Mouse (Mus musculus): ENCODE results near the gene Ntn4. TPM values are rescaled to one million over a fixed set of nuclear protein-coding genes. Genes with fewer than 3 reads are reported as not detected.

Ntn4 gene
- total and polyA plus RNA-seq, 3 experiments: not detected

DNA sequence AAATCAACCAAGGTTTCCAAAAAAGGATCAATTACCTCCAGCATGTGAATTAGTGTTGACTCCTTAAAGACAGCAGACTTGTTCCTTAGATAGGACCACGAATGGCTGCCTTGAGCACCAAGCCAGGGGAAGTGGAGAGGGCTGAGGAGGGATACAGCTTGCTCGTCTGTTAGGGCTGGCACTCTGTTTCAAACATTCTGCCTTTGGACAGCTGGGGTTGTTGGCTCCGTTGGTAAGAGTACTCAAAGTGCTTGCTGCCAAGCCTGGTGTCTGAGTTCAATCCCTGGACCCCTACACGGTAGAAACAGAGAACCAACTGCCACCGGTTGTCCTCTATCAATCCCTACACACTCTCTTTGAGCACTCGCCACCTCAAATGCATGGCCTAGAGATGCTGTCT, 90.0 kb downstream of the Ntn4 start:
- dilution Hi-C loops (cut with MboI; ENCODE audit: extremely low pct_ligation_motif_present, extremely low pct_unique_long_range_greater_than_20kb, low sequenced_read_pairs) (no loop called here), in situ Hi-C loops (cut with MboI; ENCODE audit: low pct_ligation_motif_present, low pct_unique_long_range_greater_than_20kb, low sequenced_read_pairs) (no loop called here)
- no peak for DNase-seq (ENCODE audit: extremely low read depth)
- Histone ChIP-seq H3K27me3 (replicated peaks) (no peaks in the 10 kb centered on the region), H3K79me2 (replicated peaks; ENCODE audit: control insufficient read depth, extremely low read depth, insufficient read depth, poor library complexity, severe bottlenecking) (no peaks in the 10 kb centered on the region), H3K4me1 (ENCODE audit: control insufficient read depth in 1 of 2, insufficient read depth in 2 of 2) (peaks cover 0 to 5% of the 10 kb centered on the region in 2 experiments; a peak in 1 of 4 replicates), H3K36me3 (replicated peaks in 1 of 2; ENCODE audit: control insufficient read depth in 1 of 2, insufficient read depth in 1 of 2, low read length in 1 of 2) (no peaks in the 10 kb centered on the region), H3K4me2 (ENCODE audit: insufficient read depth, low read depth, poor library complexity, severe bottlenecking) (no peak overlapping the region), H3K9ac (ENCODE audit: insufficient read depth, low read depth) (no peak overlapping the region), H3K4me3 (replicated peaks in 1 of 3; ENCODE audit: low read depth in 2 of 3, low read length in 2 of 3, poor library complexity in 1 of 3) (no peak overlapping the region), H3K9me3 (replicated peaks; ENCODE audit: low read length) (no peaks in the 10 kb centered on the region), H3K27ac (ENCODE audit: insufficient read depth, low read depth) (no peak overlapping the region)
- TF ChIP-seq RCOR1 (conservative IDR thresholded peaks at IDR 0.05; ENCODE audit: low read depth, low read length) (no peak), CTCF (conservative IDR thresholded peaks at IDR 0.05 in 1 of 2, IDR thresholded peaks at IDR 0.05 in 1 of 2; ENCODE audit: low read depth in 2 of 2, low read length in 2 of 2) (no peak), TBP (conservative IDR thresholded peaks at IDR 0.05; ENCODE audit: low read depth, low read length) (no peak), MYC (IDR thresholded peaks at IDR 0.05; ENCODE audit: low read depth, low read length) (no peak), IRF4 (IDR thresholded peaks at IDR 0.05; ENCODE audit: low read depth, low read length) (no peak), POLR2A (IDR thresholded peaks at IDR 0.05; ENCODE audit: low read depth, low read length) (no peak), ZC3H11A (IDR thresholded peaks at IDR 0.05; ENCODE audit: low read depth, low read length) (no peak), JUND (conservative IDR thresholded peaks at IDR 0.05; ENCODE audit: low read depth, low read length) (no peak)

DNA sequence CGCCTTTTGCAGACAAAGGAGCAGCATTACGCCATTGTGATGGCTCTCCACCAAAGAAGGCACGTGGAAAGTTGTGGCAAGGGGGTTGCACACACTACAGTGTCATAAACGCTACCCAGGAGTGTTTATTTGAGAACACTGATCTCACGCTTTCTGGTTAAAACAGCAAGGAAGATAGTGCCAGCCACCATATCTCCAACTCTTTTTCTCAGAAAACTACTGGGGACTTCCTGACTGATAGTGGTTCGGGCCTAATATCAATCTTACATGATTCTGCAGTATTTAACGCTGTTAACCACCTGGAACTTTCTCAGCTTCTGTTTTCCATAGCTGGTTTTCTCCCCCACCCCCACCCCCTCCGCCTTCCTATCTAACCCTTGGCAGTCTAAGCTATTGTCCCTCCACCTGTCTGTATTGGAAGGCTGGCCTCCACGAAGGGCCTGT, 90.8 kb downstream of the Ntn4 start:
- dilution Hi-C loops (cut with MboI; ENCODE audit: extremely low pct_ligation_motif_present, extremely low pct_unique_long_range_greater_than_20kb, low sequenced_read_pairs): no loop called here

GRCm38 (mm10) chr10:93736114-93736645, 95.7 kb downstream of the Ntn4 start:
- H3K4me3 ChIP-seq (replicated peaks in 1 of 3; ENCODE audit: low read depth in 2 of 3, low read length in 2 of 3, poor library complexity in 1 of 3): no peak overlapping the region
- H3K27ac ChIP-seq (ENCODE audit: insufficient read depth, low read depth): no peak overlapping the region
- no peak overlapping the region for H3K4me2 ChIP-seq (ENCODE audit: insufficient read depth, low read depth, poor library complexity, severe bottlenecking)
- H3K9me3 ChIP-seq (replicated peaks; ENCODE audit: low read length): no peaks in the 10 kb centered on the region
- H3K4me1 ChIP-seq (ENCODE audit: control insufficient read depth in 1 of 2, insufficient read depth in 2 of 2): peaks cover 0 to 5% of the 10 kb centered on the region in 2 experiments; a peak in 1 of 4 replicates
- in situ Hi-C loops (cut with MboI; ENCODE audit: low pct_ligation_motif_present, low pct_unique_long_range_greater_than_20kb, low sequenced_read_pairs): no loop called here
- H3K36me3 ChIP-seq (replicated peaks in 1 of 2; ENCODE audit: control insufficient read depth in 1 of 2, insufficient read depth in 1 of 2, low read length in 1 of 2): no peaks in the 10 kb centered on the region
- H3K9ac ChIP-seq (ENCODE audit: insufficient read depth, low read depth): no peak overlapping the region
- no peak for DNase-seq (ENCODE audit: extremely low read depth)
- dilution Hi-C loops (cut with MboI; ENCODE audit: extremely low pct_ligation_motif_present, extremely low pct_unique_long_range_greater_than_20kb, low sequenced_read_pairs): no loop called here
- TF ChIP-seq UBTF (IDR thresholded peaks at IDR 0.05; ENCODE audit: low read depth, low read length): no peak
- TF ChIP-seq TCF12 (IDR thresholded peaks at IDR 0.05; ENCODE audit: low read depth, low read length): no peak
- no peak for TF ChIP-seq CHD2 (IDR thresholded peaks at IDR 0.05; ENCODE audit: low read length)
- TF ChIP-seq IRF4 (IDR thresholded peaks at IDR 0.05; ENCODE audit: low read depth, low read length): no peak
- no peak for TF ChIP-seq SIN3A (IDR thresholded peaks at IDR 0.05; ENCODE audit: low read length)
- no peak for TF ChIP-seq ZKSCAN1 (IDR thresholded peaks at IDR 0.05; ENCODE audit: borderline replicate concordance, low read depth, low read length)
- TF ChIP-seq E2F4 (IDR thresholded peaks at IDR 0.05; ENCODE audit: insufficient replicate concordance, low read depth, low read length): no peak
- TF ChIP-seq MAFK (IDR thresholded peaks at IDR 0.05; ENCODE audit: insufficient replicate concordance, low read length): no peak
- TF ChIP-seq ETS1 (conservative IDR thresholded peaks at IDR 0.05; ENCODE audit: low read depth, low read length): no peak
- TF ChIP-seq JUND (conservative IDR thresholded peaks at IDR 0.05; ENCODE audit: low read depth, low read length): no peak
- TF ChIP-seq NELFE (IDR thresholded peaks at IDR 0.05; ENCODE audit: low read depth, low read length): no peak
- TF ChIP-seq USF1 (IDR thresholded peaks at IDR 0.05; ENCODE audit: low read depth, low read length): no peak
- no peak for TF ChIP-seq MYC (IDR thresholded peaks at IDR 0.05; ENCODE audit: low read depth, low read length)
- TF ChIP-seq ZMIZ1 (IDR thresholded peaks at IDR 0.05; ENCODE audit: low read depth, low read length): no peak
- TF ChIP-seq USF2 (conservative IDR thresholded peaks at IDR 0.05; ENCODE audit: low read depth, low read length): no peak
- no peak for TF ChIP-seq POLR2A (IDR thresholded peaks at IDR 0.05; ENCODE audit: low read depth, low read length)
- no peak for TF ChIP-seq MEF2A (IDR thresholded peaks at IDR 0.05; ENCODE audit: borderline replicate concordance, low read depth, low read length)
- no peak for TF ChIP-seq ZC3H11A (IDR thresholded peaks at IDR 0.05; ENCODE audit: low read depth, low read length)
- TF ChIP-seq KAT2A (IDR thresholded peaks at IDR 0.05; ENCODE audit: insufficient replicate concordance, low read length): no peak
- no peak for TF ChIP-seq MAX (IDR thresholded peaks at IDR 0.05; ENCODE audit: low read length)
- no peaks in the 10 kb centered on the region for H3K79me2 ChIP-seq (replicated peaks; ENCODE audit: control insufficient read depth, extremely low read depth, insufficient read depth, poor library complexity, severe bottlenecking)
- H3K27me3 ChIP-seq (replicated peaks): no peaks in the 10 kb centered on the region

More for the DNA sequence above, 90.8 kb downstream of the Ntn4 start:
- Histone ChIP-seq H3K36me3 (replicated peaks in 1 of 2; ENCODE audit: control insufficient read depth in 1 of 2, insufficient read depth in 1 of 2, low read length in 1 of 2) (no peaks in the 10 kb centered on the region), H3K79me2 (replicated peaks; ENCODE audit: control insufficient read depth, extremely low read depth, insufficient read depth, poor library complexity, severe bottlenecking) (no peaks in the 10 kb centered on the region), H3K9me3 (replicated peaks; ENCODE audit: low read length) (no peaks in the 10 kb centered on the region), H3K9ac (ENCODE audit: insufficient read depth, low read depth) (no peak overlapping the region), H3K27me3 (replicated peaks) (no peaks in the 10 kb centered on the region), H3K4me2 (ENCODE audit: insufficient read depth, low read depth, poor library complexity, severe bottlenecking) (no peak overlapping the region), H3K4me3 (replicated peaks in 1 of 3; ENCODE audit: low read depth in 2 of 3, low read length in 2 of 3, poor library complexity in 1 of 3) (no peak overlapping the region), H3K27ac (ENCODE audit: insufficient read depth, low read depth) (no peak overlapping the region), H3K4me1 (ENCODE audit: control insufficient read depth in 1 of 2, insufficient read depth in 2 of 2) (peaks cover 0 to 5% of the 10 kb centered on the region in 2 experiments; a peak in 1 of 4 replicates)
- TF ChIP-seq MAFK (IDR thresholded peaks at IDR 0.05; ENCODE audit: insufficient replicate concordance, low read length): no peak
- no peak for DNase-seq (ENCODE audit: extremely low read depth)
- in situ Hi-C loops (cut with MboI; ENCODE audit: low pct_ligation_motif_present, low pct_unique_long_range_greater_than_20kb, low sequenced_read_pairs): no loop called here

Data from CH12.LX (cell line).